Mouse (Mus musculus): ENCODE measurements around the gene Rnf40. TPM values are rescaled to one million over a fixed set of nuclear protein-coding genes. Genes with fewer than 3 reads are reported as not detected.

The Rnf40 gene
- total RNA-seq, 1 experiment = 71.0 TPM

DNA sequence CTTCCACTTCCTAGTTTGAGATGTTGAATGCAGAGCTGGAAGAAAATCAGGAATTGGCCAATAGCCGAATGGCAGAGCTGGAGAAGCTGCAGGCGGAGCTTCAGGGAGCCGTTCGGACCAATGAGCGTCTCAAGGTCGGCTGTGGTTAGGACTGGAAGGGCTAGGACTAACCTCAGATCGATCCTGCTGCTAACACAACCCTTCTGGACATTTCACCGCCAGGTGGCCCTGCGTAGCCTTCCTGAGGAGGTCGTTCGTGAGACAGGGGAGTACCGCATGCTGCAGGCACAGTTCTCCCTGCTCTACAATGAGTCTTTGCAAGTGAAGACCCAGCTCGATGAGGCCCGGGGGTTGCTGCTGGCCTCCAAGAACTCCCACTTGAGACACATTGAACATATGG lies 4.0 kb downstream of the Rnf40 start:
- H3K36me3 ChIP-seq (ENCODE audit: control insufficient read depth, insufficient read depth, low read length, poor library complexity, severe bottlenecking) = peaks cover 68% of the 10 kb centered on the region
- no peak overlapping the region for H3K4me3 ChIP-seq (ENCODE audit: insufficient read depth in 1 of 2, low read depth in 1 of 2, low read length in 2 of 2, poor library complexity in 1 of 2, severe bottlenecking in 1 of 2)

DNA sequence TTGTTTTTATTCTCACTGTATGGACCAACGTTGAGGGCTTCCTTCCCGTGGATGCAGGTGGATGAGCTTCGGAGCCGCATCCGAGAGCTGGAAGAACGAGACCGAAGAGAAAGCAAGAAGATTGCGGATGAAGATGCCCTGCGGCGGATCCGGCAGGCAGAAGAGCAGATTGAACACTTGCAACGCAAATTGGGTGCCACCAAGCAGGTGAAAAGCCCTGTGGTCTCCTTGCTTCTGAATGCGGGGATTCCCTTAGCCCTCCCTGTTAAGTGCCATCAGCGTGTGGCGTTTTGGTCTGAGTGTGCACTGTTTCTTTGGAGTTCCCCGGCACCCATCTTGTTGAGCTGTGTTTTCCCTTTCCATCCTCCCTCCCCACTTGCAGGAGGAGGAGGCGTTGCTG lies 8.2 kb downstream of the Rnf40 start:
- in situ Hi-C loops (cut with MboI; ENCODE audit: low sequenced_read_pairs in 2 of 2, unreplicated experiment in 2 of 2) = no loop called here
- H3K36me3 ChIP-seq (ENCODE audit: control insufficient read depth, insufficient read depth, low read length, poor library complexity, severe bottlenecking) = peaks cover 80% of the 10 kb centered on the region
- no peaks in the 10 kb centered on the region for H3K4me1 ChIP-seq (ENCODE audit: control insufficient read depth in 2 of 2, insufficient read depth in 2 of 2, low read length in 2 of 2, poor library complexity in 1 of 2)
- no peaks in the 10 kb centered on the region for H3K9me3 ChIP-seq (ENCODE audit: control insufficient read depth, insufficient read depth, low read depth, low read length)
- no peak overlapping the region for H3K27ac ChIP-seq (ENCODE audit: insufficient read depth, low read depth, low read length, poor library complexity, severe bottlenecking)
- no peak overlapping the region for H3K4me3 ChIP-seq (ENCODE audit: insufficient read depth in 1 of 2, low read depth in 1 of 2, low read length in 2 of 2, poor library complexity in 1 of 2, severe bottlenecking in 1 of 2)
- no peak for DNase-seq (ENCODE audit: low read depth, low spot score)
- peak overlapping the region; percentile 4; the same call in 1 of the 2 replicates for H3K9ac ChIP-seq (ENCODE audit: insufficient read depth, low read depth, low read length, poor library complexity, severe bottlenecking)
- TF ChIP-seq ZNF384 (IDR thresholded peaks at IDR 0.05; ENCODE audit: low read depth, low read length) (no peak), HCFC1 (IDR thresholded peaks at IDR 0.05; ENCODE audit: borderline replicate concordance, insufficient read depth, low read length) (no peak), MAFK (IDR thresholded peaks at IDR 0.05; ENCODE audit: insufficient read depth, low read depth, low read length) (no peak), CHD2 (IDR thresholded peaks at IDR 0.05; ENCODE audit: low read depth, low read length) (no peak), ZC3H11A (IDR thresholded peaks at IDR 0.05; ENCODE audit: borderline replicate concordance, low read depth, low read length) (no peak)

More for the DNA sequence above, 4.0 kb downstream of the Rnf40 start:
- peaks cover 0 to 2% of the 10 kb centered on the region in 2 experiments; a peak in 1 of 4 replicates for H3K4me1 ChIP-seq (ENCODE audit: control insufficient read depth in 2 of 2, insufficient read depth in 2 of 2, low read length in 2 of 2, poor library complexity in 1 of 2)
- TF ChIP-seq ZC3H11A (IDR thresholded peaks at IDR 0.05; ENCODE audit: borderline replicate concordance, low read depth, low read length) (no peak), HCFC1 (IDR thresholded peaks at IDR 0.05; ENCODE audit: borderline replicate concordance, insufficient read depth, low read length) (no peak), CHD2 (IDR thresholded peaks at IDR 0.05; ENCODE audit: low read depth, low read length) (no peak), MAFK (IDR thresholded peaks at IDR 0.05; ENCODE audit: insufficient read depth, low read depth, low read length) (no peak), ZNF384 (IDR thresholded peaks at IDR 0.05; ENCODE audit: low read depth, low read length) (no peak)
- no peak for DNase-seq (ENCODE audit: low read depth, low spot score)
- H3K27ac ChIP-seq (ENCODE audit: insufficient read depth, low read depth, low read length, poor library complexity, severe bottlenecking) = no peak overlapping the region
- H3K9me3 ChIP-seq (ENCODE audit: control insufficient read depth, insufficient read depth, low read depth, low read length) = no peaks in the 10 kb centered on the region
- H3K9ac ChIP-seq (ENCODE audit: insufficient read depth, low read depth, low read length, poor library complexity, severe bottlenecking) = no peak overlapping the region
- in situ Hi-C loops (cut with MboI; ENCODE audit: low sequenced_read_pairs in 2 of 2, unreplicated experiment in 2 of 2) = no loop called here

DNA sequence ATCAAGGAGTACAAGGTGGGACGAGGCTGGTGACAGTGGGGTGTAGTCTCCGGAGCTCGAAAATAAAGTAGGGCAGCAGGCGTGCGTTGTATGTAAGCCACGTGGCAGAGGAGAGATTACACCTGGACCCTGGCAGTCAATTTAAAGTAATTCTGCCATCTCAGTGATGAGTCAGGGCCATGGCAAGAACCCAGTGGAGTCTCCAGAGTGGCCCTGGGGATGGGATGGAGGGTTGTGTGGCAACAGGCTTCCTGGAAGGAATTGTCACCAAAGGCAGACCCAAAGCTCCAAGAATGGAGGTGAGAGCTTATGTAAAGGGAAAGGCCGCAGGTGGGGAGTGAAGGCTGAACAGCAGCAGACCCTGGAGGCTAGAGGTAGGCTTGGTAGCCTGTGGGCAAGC lies 12.0 kb downstream of the Rnf40 start:
- Histone ChIP-seq H3K36me3 (ENCODE audit: control insufficient read depth, insufficient read depth, low read length, poor library complexity, severe bottlenecking) (peaks cover 70% of the 10 kb centered on the region), H3K27ac (ENCODE audit: insufficient read depth, low read depth, low read length, poor library complexity, severe bottlenecking) (no peak overlapping the region), H3K4me3 (ENCODE audit: insufficient read depth in 1 of 2, low read depth in 1 of 2, low read length in 2 of 2, poor library complexity in 1 of 2, severe bottlenecking in 1 of 2) (no peak overlapping the region), H3K9me3 (ENCODE audit: control insufficient read depth, insufficient read depth, low read depth, low read length) (no peaks in the 10 kb centered on the region), H3K9ac (ENCODE audit: insufficient read depth, low read depth, low read length, poor library complexity, severe bottlenecking) (no peak overlapping the region), H3K4me1 (ENCODE audit: control insufficient read depth in 2 of 2, insufficient read depth in 2 of 2, low read length in 2 of 2, poor library complexity in 1 of 2) (peaks cover 0 to 5% of the 10 kb centered on the region in 2 experiments; a peak in 2 of 4 replicates)
- no peak for DNase-seq (ENCODE audit: low read depth, low spot score)
- in situ Hi-C loops (cut with MboI; ENCODE audit: low sequenced_read_pairs in 2 of 2, unreplicated experiment in 2 of 2) = no loop called here
- TF ChIP-seq ZC3H11A (IDR thresholded peaks at IDR 0.05; ENCODE audit: borderline replicate concordance, low read depth, low read length) (no peak), MAFK (IDR thresholded peaks at IDR 0.05; ENCODE audit: insufficient read depth, low read depth, low read length) (no peak), ZNF384 (IDR thresholded peaks at IDR 0.05; ENCODE audit: low read depth, low read length) (no peak), HCFC1 (IDR thresholded peaks at IDR 0.05; ENCODE audit: borderline replicate concordance, insufficient read depth, low read length) (no peak), CHD2 (IDR thresholded peaks at IDR 0.05; ENCODE audit: low read depth, low read length) (no peak)

DNA sequence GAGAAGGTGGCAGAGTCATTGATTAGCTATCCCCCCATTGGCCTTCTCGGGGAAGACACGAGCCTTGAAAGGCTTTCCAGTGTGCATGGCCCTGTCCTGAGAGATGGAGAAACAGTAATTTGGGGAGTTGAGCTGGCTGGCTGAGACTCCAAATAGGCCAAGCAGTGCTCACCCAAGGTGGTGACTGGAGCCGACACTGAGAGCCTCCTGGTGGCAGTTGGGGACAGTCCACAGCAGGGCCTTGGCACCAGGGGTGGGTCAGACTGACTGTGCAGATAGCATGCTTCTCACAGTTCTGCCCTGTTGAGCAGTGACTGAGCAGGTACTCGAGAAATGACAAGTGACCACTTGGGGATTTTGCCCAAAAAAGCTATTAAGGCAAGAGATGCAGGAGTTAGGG lies 13.2 kb downstream of the Rnf40 start:
- H3K9me3 ChIP-seq (ENCODE audit: control insufficient read depth, insufficient read depth, low read depth, low read length) = no peaks in the 10 kb centered on the region
- H3K27ac ChIP-seq (ENCODE audit: insufficient read depth, low read depth, low read length, poor library complexity, severe bottlenecking) = no peak overlapping the region
- H3K36me3 ChIP-seq (ENCODE audit: control insufficient read depth, insufficient read depth, low read length, poor library complexity, severe bottlenecking) = peaks cover 58% of the 10 kb centered on the region
- no peak overlapping the region for H3K4me3 ChIP-seq (ENCODE audit: insufficient read depth in 1 of 2, low read depth in 1 of 2, low read length in 2 of 2, poor library complexity in 1 of 2, severe bottlenecking in 1 of 2)
- no peak for DNase-seq (ENCODE audit: low read depth, low spot score)
- in situ Hi-C loops (cut with MboI; ENCODE audit: low sequenced_read_pairs in 2 of 2, unreplicated experiment in 2 of 2) = no loop called here
- TF ChIP-seq CHD2 (IDR thresholded peaks at IDR 0.05; ENCODE audit: low read depth, low read length) (no peak), ZC3H11A (IDR thresholded peaks at IDR 0.05; ENCODE audit: borderline replicate concordance, low read depth, low read length) (no peak), MAFK (IDR thresholded peaks at IDR 0.05; ENCODE audit: insufficient read depth, low read depth, low read length) (no peak), HCFC1 (IDR thresholded peaks at IDR 0.05; ENCODE audit: borderline replicate concordance, insufficient read depth, low read length) (no peak), ZNF384 (IDR thresholded peaks at IDR 0.05; ENCODE audit: low read depth, low read length) (no peak)
- H3K9ac ChIP-seq (ENCODE audit: insufficient read depth, low read depth, low read length, poor library complexity, severe bottlenecking) = no peak overlapping the region
- H3K4me1 ChIP-seq (ENCODE audit: control insufficient read depth in 2 of 2, insufficient read depth in 2 of 2, low read length in 2 of 2, poor library complexity in 1 of 2) = peaks cover 0 to 5% of the 10 kb centered on the region in 2 experiments; a peak in 2 of 4 replicates

GRCm38 (mm10) chr7:127602903-127603302 lies 14.3 kb downstream of the Rnf40 start:
- Histone ChIP-seq H3K4me1 (ENCODE audit: control insufficient read depth in 2 of 2, insufficient read depth in 2 of 2, low read length in 2 of 2, poor library complexity in 1 of 2) (peaks cover 0 to 5% of the 10 kb centered on the region in 2 experiments; a peak in 2 of 4 replicates), H3K36me3 (ENCODE audit: control insufficient read depth, insufficient read depth, low read length, poor library complexity, severe bottlenecking) (peaks cover 47% of the 10 kb centered on the region), H3K27ac (ENCODE audit: insufficient read depth, low read depth, low read length, poor library complexity, severe bottlenecking) (no peak overlapping the region), H3K4me3 (ENCODE audit: insufficient read depth in 1 of 2, low read depth in 1 of 2, low read length in 2 of 2, poor library complexity in 1 of 2, severe bottlenecking in 1 of 2) (no peak overlapping the region), H3K9ac (ENCODE audit: insufficient read depth, low read depth, low read length, poor library complexity, severe bottlenecking) (no peak overlapping the region), H3K9me3 (ENCODE audit: control insufficient read depth, insufficient read depth, low read depth, low read length) (no peaks in the 10 kb centered on the region)
- TF ChIP-seq ZNF384 (IDR thresholded peaks at IDR 0.05; ENCODE audit: low read depth, low read length) (no peak), HCFC1 (IDR thresholded peaks at IDR 0.05; ENCODE audit: borderline replicate concordance, insufficient read depth, low read length) (no peak)
- no peak for DNase-seq (ENCODE audit: low read depth, low spot score)
- in situ Hi-C loops (cut with MboI; ENCODE audit: low sequenced_read_pairs in 2 of 2, unreplicated experiment in 2 of 2) = no loop called here

Data from ES-E14 (cell line).